Mouse (Mus musculus): Measurements from ENCODE around the gene Ctnnd2.
"Not testable (repeated sequence)": the region's sequence is repeated elsewhere in the genome, so short reads cannot be mapped to it uniquely, and the experiment has no call there.

The Ctnnd2 gene

GRCm38 (mm10) chr15:30172391-30173281 lies at the start of gene Ctnnd2:
Gene Ctnnd2 (plus strand): TSS chr15:30172593.
- DNase-seq, result peak; percentile 91 to 93

GRCm38 (mm10) chr15:30130705-30131104 lies 41.7 kb upstream of the Ctnnd2 start:
- DNase-seq, result no peak

- DNase-seq, result not testable (repeated sequence)
These were observed 32.8 kb upstream of the Ctnnd2 start for GRCm38 (mm10) chr15:30139626-30140025.

GRCm38 (mm10) chr15:30145413-30145812 lies 27.0 kb upstream of the Ctnnd2 start:
- no peak for DNase-seq

GRCm38 (mm10) chr15:30152176-30152575 lies 20.2 kb upstream of the Ctnnd2 start:
- no peak for DNase-seq

GRCm38 (mm10) chr15:30157975-30158374 lies 14.4 kb upstream of the Ctnnd2 start:
- no peak for DNase-seq

- peak in 1 of 2 experiments; percentile 61 for DNase-seq
These were observed 2.4 kb upstream of the Ctnnd2 start for GRCm38 (mm10) chr15:30170031-30170430.

GRCm38 (mm10) chr15:30171493-30172195 lies 749 bp upstream of the Ctnnd2 start:
- DNase-seq, result no peak

GRCm38 (mm10) chr15:30173370-30173941 lies 1.1 kb downstream of the Ctnnd2 start:
- DNase-seq, result peak; percentile 63 to 68

GRCm38 (mm10) chr15:30174321-30174720 lies 1.9 kb downstream of the Ctnnd2 start:
- peak in 1 of 2 experiments; percentile 49 for DNase-seq

GRCm38 (mm10) chr15:30184020-30184419 lies 11.6 kb downstream of the Ctnnd2 start:
- DNase-seq, result no peak

- DNase-seq, result peak; percentile 39 to 45
These were observed 18.5 kb downstream of the Ctnnd2 start for GRCm38 (mm10) chr15:30190872-30191271.

- peak; percentile 84 to 88 for DNase-seq
These were observed 19.7 kb downstream of the Ctnnd2 start for GRCm38 (mm10) chr15:30191931-30192668.

GRCm38 (mm10) chr15:30198429-30198828 lies 26.0 kb downstream of the Ctnnd2 start:
- DNase-seq, result no peak

GRCm38 (mm10) chr15:30199785-30200184 lies 27.4 kb downstream of the Ctnnd2 start:
- no peak for DNase-seq

GRCm38 (mm10) chr15:30201211-30201610 lies 28.8 kb downstream of the Ctnnd2 start:
- no peak for DNase-seq

GRCm38 (mm10) chr15:30201617-30202016 lies 29.2 kb downstream of the Ctnnd2 start:
- no peak for DNase-seq

GRCm38 (mm10) chr15:30212746-30213145 lies 40.4 kb downstream of the Ctnnd2 start:
- DNase-seq, result no peak

- peak; percentile 63 to 64 for DNase-seq
These were observed 43.5 kb downstream of the Ctnnd2 start for GRCm38 (mm10) chr15:30215871-30216270.

- DNase-seq, result peak; percentile 49 to 64
These were observed 56.7 kb downstream of the Ctnnd2 start for GRCm38 (mm10) chr15:30229112-30229511.

- DNase-seq, result no peak
These were observed 63.0 kb downstream of the Ctnnd2 start for GRCm38 (mm10) chr15:30235210-30236034.

GRCm38 (mm10) chr15:30240881-30241280 lies 68.5 kb downstream of the Ctnnd2 start:
- DNase-seq, result no peak
